Mouse (Mus musculus) fat pad, adult 2 months (tissue): ENCODE data around the gene Ifitm10.
"Not testable (repeated sequence)": the region's sequence is repeated elsewhere in the genome, so short reads cannot be mapped to it uniquely, and the experiment has no call there.

Source experiments
- DNase-seq: peaks from one replicate; pipeline ENCODE4 v3.0.0-alpha.2; 2011; ENCODE audit warnings: low read depth, low spot score; ENCODE audit errors: extremely low read depth

Gene Ifitm10

GRCm38 (mm10) chr7:142323396-142324117 lies 50.0 kb downstream of the Ifitm10 start:
- DNase-seq: no peak

- DNase-seq: no peak
These were observed 50.9 kb downstream of the Ifitm10 start for GRCm38 (mm10) chr7:142322641-142323040.

- DNase-seq: not testable (repeated sequence)
These were observed 51.8 kb downstream of the Ifitm10 start for GRCm38 (mm10) chr7:142321637-142322306.

- no peak for DNase-seq
These were observed 52.6 kb downstream of the Ifitm10 start for GRCm38 (mm10) chr7:142320906-142321305.

GRCm38 (mm10) chr7:142319124-142319523 lies 54.4 kb downstream of the Ifitm10 start:
- no peak for DNase-seq

- DNase-seq: no peak
These were observed 56.3 kb downstream of the Ifitm10 start for GRCm38 (mm10) chr7:142317216-142317615.

- DNase-seq: no peak
These were observed 57.0 kb downstream of the Ifitm10 start for GRCm38 (mm10) chr7:142316558-142316957.

- no peak for DNase-seq
These were observed 58.8 kb downstream of the Ifitm10 start for GRCm38 (mm10) chr7:142314600-142315285.

- not testable (repeated sequence) for DNase-seq
These were observed 69.6 kb downstream of the Ifitm10 start for GRCm38 (mm10) chr7:142303929-142304328.

GRCm38 (mm10) chr7:142303249-142303648 lies 70.3 kb downstream of the Ifitm10 start, which contains the start of gene Krtap5-4:
Gene Krtap5-4, plus strand, starts transcription at chr7:142303549.
- no peak for DNase-seq

GRCm38 (mm10) chr7:142297018-142297417 lies 76.5 kb downstream of the Ifitm10 start, which contains the start of gene Krtap5-1:
Gene Krtap5-1, minus strand, starts transcription at chr7:142297118.
- DNase-seq: not testable (repeated sequence)

- not testable (repeated sequence) for DNase-seq
These were observed 77.4 kb downstream of the Ifitm10 start for GRCm38 (mm10) chr7:142296108-142296507.

GRCm38 (mm10) chr7:142295418-142295817 lies 78.1 kb downstream of the Ifitm10 start:
- no peak for DNase-seq

- not testable (repeated sequence) for DNase-seq
These were observed 79.7 kb downstream of the Ifitm10 start for GRCm38 (mm10) chr7:142293851-142294250.

GRCm38 (mm10) chr7:142285910-142286612 lies 87.5 kb downstream of the Ifitm10 start:
- DNase-seq: not testable (repeated sequence)

GRCm38 (mm10) chr7:142285130-142285835 lies 88.3 kb downstream of the Ifitm10 start:
- no peak for DNase-seq

- DNase-seq: peak; percentile 30
These were observed 88.9 kb downstream of the Ifitm10 start for GRCm38 (mm10) chr7:142284615-142285080.

GRCm38 (mm10) chr7:142284023-142284591 lies 89.4 kb downstream of the Ifitm10 start:
- DNase-seq: no peak

GRCm38 (mm10) chr7:142282847-142283246 lies 90.7 kb downstream of the Ifitm10 start:
- not testable (repeated sequence) for DNase-seq

- DNase-seq: not testable (repeated sequence)
These were observed 94.3 kb downstream of the Ifitm10 start for GRCm38 (mm10) chr7:142279291-142279690.
